Mouse (Mus musculus) CH12.LX (cell line): ENCODE results near the gene Wdpcp. TPM values are rescaled to one million over a fixed set of nuclear protein-coding genes. Genes with fewer than 3 reads are reported as not detected.
A peak's percentile ranks its signal among the peaks of the same experiment; 100 is the strongest.

Experiments used
- DNase-seq: peaks from one replicate; pipeline ENCODE4 v3.0.0-alpha.2; 2013; ENCODE audit errors: extremely low read depth
- H3K27ac ChIP-seq: 2 replicates; pipeline ENCODE4 v1.5.1; 2012; ENCODE audit warnings: low read depth, mild to moderate bottlenecking, control low read depth, moderate library complexity; ENCODE audit not compliant: insufficient read depth
- H3K27me3 ChIP-seq: replicated peaks from 2 replicates; pipeline ENCODE3; 2012; ENCODE audit warnings: inconsistent platforms
- H3K36me3 ChIP-seq, 2 experiments: replicated peaks in 1 of 2; 2 replicates each; pipeline versions ENCODE3 to v1.6.1; 2012; ENCODE audit warnings: inconsistent platforms in 1 of 2, low read length in 1 of 2, mild to moderate bottlenecking in 1 of 2, mixed read lengths in 1 of 2, moderate library complexity in 1 of 2; ENCODE audit not compliant: control insufficient read depth in 1 of 2, insufficient read depth in 1 of 2
- H3K4me1 ChIP-seq, 2 experiments: 2 replicates each; pipeline ENCODE4 v1.6.1; 2012; ENCODE audit warnings: inconsistent platforms in 1 of 2, moderate library complexity in 1 of 2; ENCODE audit not compliant: insufficient read depth in 2 of 2, control insufficient read depth in 1 of 2
- H3K4me2 ChIP-seq: 2 replicates; pipeline ENCODE4 v1.6.1; 2012; ENCODE audit warnings: low read depth, mild to moderate bottlenecking, control low read depth; ENCODE audit not compliant: poor library complexity, insufficient read depth, severe bottlenecking
- H3K4me3 ChIP-seq, 3 experiments: fragments of 150-350 bp in 1 of 3; sonication (generic) in 1 of 3; replicated peaks in 1 of 3; 2 replicates each; pipeline versions ENCODE3 to v1.5.1; 2011 to 2012; ENCODE audit warnings: low read depth in 2 of 3, low read length in 2 of 3, mild to moderate bottlenecking in 2 of 3, moderate library complexity in 2 of 3, control low read depth in 1 of 3, improper control_type of control experiment in 1 of 3, inconsistent platforms in 1 of 3, mixed read lengths in 1 of 3; ENCODE audit not compliant: poor library complexity in 1 of 3
- H3K79me2 ChIP-seq: replicated peaks from 2 replicates; pipeline ENCODE4 v1.6.1; 2012; ENCODE audit warnings: mild to moderate bottlenecking, moderate library complexity; ENCODE audit not compliant: control insufficient read depth, poor library complexity, insufficient read depth, severe bottlenecking; ENCODE audit errors: extremely low read depth
- H3K9ac ChIP-seq: 2 replicates; pipeline ENCODE4 v1.6.1; 2012; ENCODE audit warnings: low read depth, mild to moderate bottlenecking, control low read depth, moderate library complexity; ENCODE audit not compliant: insufficient read depth
- H3K9me3 ChIP-seq: replicated peaks from 2 replicates; pipeline ENCODE3; 2012; ENCODE audit warnings: low read length, inconsistent platforms, mixed read lengths
- BHLHE40 ChIP-seq: IDR thresholded peaks from 2 replicates; pipeline ENCODE4 v1.6.1; 2011; ENCODE audit warnings: mild to moderate bottlenecking, low read depth, low read length, improper control_type of control experiment
- CHD2 ChIP-seq: IDR thresholded peaks from 2 replicates; pipeline ENCODE4 v1.6.1; 2011; ENCODE audit warnings: low read length, improper control_type of control experiment
- ELF1 ChIP-seq: IDR thresholded peaks from 2 replicates; pipeline ENCODE4 v1.6.1; 2014; ENCODE audit warnings: low read depth, mild to moderate bottlenecking, inconsistent platforms, low read length, improper control_type of control experiment
- EP300 ChIP-seq: IDR thresholded peaks from 2 replicates; pipeline ENCODE4 v1.6.1; 2011; ENCODE audit warnings: low read length, improper control_type of control experiment
- ETS1 ChIP-seq: conservative IDR thresholded peaks from 2 replicates; pipeline ENCODE4 v1.6.1; 2012; ENCODE audit warnings: low read depth, mild to moderate bottlenecking, inconsistent platforms, low read length, improper control_type of control experiment, moderate library complexity
- GABPA ChIP-seq: IDR thresholded peaks from 2 replicates; pipeline ENCODE4 v1.6.1; 2012; ENCODE audit warnings: low read depth, low read length, improper control_type of control experiment, inconsistent platforms; ENCODE audit not compliant: insufficient replicate concordance
- HCFC1 ChIP-seq: IDR thresholded peaks from 2 replicates; pipeline ENCODE4 v1.6.1; 2012; ENCODE audit warnings: low read depth, mild to moderate bottlenecking, inconsistent platforms, low read length, improper control_type of control experiment
- IRF4 ChIP-seq: IDR thresholded peaks from 2 replicates; pipeline ENCODE4 v1.6.1; 2014; ENCODE audit warnings: low read depth, mild to moderate bottlenecking, inconsistent platforms, low read length, improper control_type of control experiment
- JUN ChIP-seq: IDR thresholded peaks from 2 replicates; pipeline ENCODE4 v1.6.1; 2011; ENCODE audit warnings: low read depth, mild to moderate bottlenecking, low read length, improper control_type of control experiment, moderate library complexity; ENCODE audit not compliant: insufficient read depth
- JUND ChIP-seq: conservative IDR thresholded peaks from 2 replicates; pipeline ENCODE4 v1.6.1; 2011; ENCODE audit warnings: low read depth, low read length, improper control_type of control experiment
- MAFK ChIP-seq: IDR thresholded peaks from 2 replicates; pipeline ENCODE4 v1.6.1; 2011; ENCODE audit warnings: low read length, improper control_type of control experiment; ENCODE audit not compliant: insufficient replicate concordance
- MAX ChIP-seq: IDR thresholded peaks from 2 replicates; pipeline ENCODE4 v1.6.1; 2011; ENCODE audit warnings: low read length, improper control_type of control experiment
- MAZ ChIP-seq: IDR thresholded peaks from 2 replicates; pipeline ENCODE4 v1.6.1; 2012; ENCODE audit warnings: low read depth, mild to moderate bottlenecking, inconsistent platforms, low read length, improper control_type of control experiment, moderate library complexity
- MEF2A ChIP-seq: IDR thresholded peaks from 2 replicates; pipeline ENCODE4 v1.6.1; 2014; ENCODE audit warnings: low read depth, mild to moderate bottlenecking, inconsistent platforms, low read length, improper control_type of control experiment, borderline replicate concordance
- MXI1 ChIP-seq: IDR thresholded peaks from 2 replicates; pipeline ENCODE4 v1.6.1; 2011; ENCODE audit warnings: mild to moderate bottlenecking, low read depth, low read length, improper control_type of control experiment
- MYC ChIP-seq: IDR thresholded peaks from 2 replicates; pipeline ENCODE4 v1.6.1; 2011; ENCODE audit warnings: low read depth, mild to moderate bottlenecking, improper control_type of control experiment, low read length
- POLR2A ChIP-seq: IDR thresholded peaks from 2 replicates; pipeline ENCODE4 v1.6.1; 2011; ENCODE audit warnings: low read depth, mild to moderate bottlenecking, improper control_type of control experiment, low read length
- POLR2AphosphoS2 ChIP-seq: IDR thresholded peaks from 2 replicates; pipeline ENCODE4 v1.6.1; 2011; ENCODE audit warnings: low read depth, low read length, improper control_type of control experiment
- RCOR1 ChIP-seq: conservative IDR thresholded peaks from 2 replicates; pipeline ENCODE4 v1.6.1; 2012; ENCODE audit warnings: low read depth, mild to moderate bottlenecking, inconsistent platforms, low read length, improper control_type of control experiment
- SIN3A ChIP-seq: IDR thresholded peaks from 2 replicates; pipeline ENCODE4 v1.6.1; 2012; ENCODE audit warnings: low read length, improper control_type of control experiment, inconsistent platforms
- TBP ChIP-seq: conservative IDR thresholded peaks from 2 replicates; pipeline ENCODE4 v1.6.1; 2011; ENCODE audit warnings: low read depth, low read length, improper control_type of control experiment
- TCF12 ChIP-seq: IDR thresholded peaks from 2 replicates; pipeline ENCODE4 v1.6.1; 2014; ENCODE audit warnings: low read depth, mild to moderate bottlenecking, inconsistent platforms, low read length, improper control_type of control experiment
- USF1 ChIP-seq: IDR thresholded peaks from 2 replicates; pipeline ENCODE4 v1.6.1; 2014; ENCODE audit warnings: low read depth, mild to moderate bottlenecking, inconsistent platforms, low read length, improper control_type of control experiment
- USF2 ChIP-seq: conservative IDR thresholded peaks from 2 replicates; pipeline ENCODE4 v1.6.1; 2011; ENCODE audit warnings: low read depth, low read length, improper control_type of control experiment
- ZC3H11A ChIP-seq: IDR thresholded peaks from 2 replicates; pipeline ENCODE4 v1.6.1; 2012; ENCODE audit warnings: low read depth, mild to moderate bottlenecking, inconsistent platforms, low read length, improper control_type of control experiment
- ZKSCAN1 ChIP-seq: IDR thresholded peaks from 2 replicates; pipeline ENCODE4 v1.6.1; 2012; ENCODE audit warnings: low read depth, inconsistent platforms, low read length, improper control_type of control experiment, borderline replicate concordance
- ZMIZ1 ChIP-seq: IDR thresholded peaks from 2 replicates; pipeline ENCODE4 v1.6.1; 2012; ENCODE audit warnings: low read depth, mild to moderate bottlenecking, inconsistent platforms, low read length, improper control_type of control experiment
- ZNF384 ChIP-seq: IDR thresholded peaks from 2 replicates; pipeline ENCODE4 v1.6.1; 2012; ENCODE audit warnings: low read depth, low read length, improper control_type of control experiment, inconsistent platforms
- dilution Hi-C: fragments of 300-500 bp; cut with MboI; formaldehyde crosslinking; loops from 2 replicates; pipeline ENCODE4 v1.14.3; 2020; ENCODE audit warnings: low sequenced_read_pairs; ENCODE audit not compliant: extremely low pct_unique_long_range_greater_than_20kb, extremely low pct_ligation_motif_present
- in situ Hi-C: fragments of 300-500 bp; cut with MboI; formaldehyde crosslinking; loops from 3 replicates; pipeline ENCODE4 v1.14.3; 2019; ENCODE audit warnings: low sequenced_read_pairs, low pct_ligation_motif_present, low pct_unique_long_range_greater_than_20kb, mixed read lengths
- polyA plus RNA-seq: library from polyadenylated mRNA; unstranded; fragments of >175 nt; gene quantifications from 2 replicates; pipeline ENCODE4 v1.2.1, GENCODE M21; 2012; ENCODE audit warnings: low read depth; ENCODE audit not compliant: insufficient read length
- total RNA-seq, 2 experiments: library from RNA; depleted of rRNA; stranded (reverse); fragments of 300-350 nt in 1 of 2; fragments of >200 nt in 1 of 2; gene quantifications; 2 replicates each; pipeline ENCODE4 v1.2.3; 2012 to 2014

The Wdpcp gene
- total and polyA plus RNA-seq, 3 experiments: 3.2 to 5.6 (median 4.8) TPM

DNA sequence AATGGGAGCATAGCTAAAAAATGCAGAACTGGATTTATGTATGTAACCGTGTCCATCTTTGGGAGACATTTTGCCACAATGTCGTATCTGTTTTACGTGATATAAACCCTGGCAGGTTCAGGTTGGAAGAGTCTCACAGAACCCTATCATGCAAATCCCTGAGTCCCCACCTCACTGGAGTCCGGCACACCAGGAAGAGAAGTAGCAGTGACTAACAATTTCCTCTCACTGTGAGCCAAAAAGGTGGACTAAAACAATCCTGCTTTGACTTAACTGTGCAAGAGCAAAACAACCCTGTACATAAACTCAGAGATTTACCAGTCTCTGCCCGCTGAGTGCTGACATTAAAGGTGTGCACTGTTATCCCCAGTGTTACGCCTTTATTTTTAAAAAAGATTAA, 5.1 kb upstream of the Wdpcp start (continued):
- no peak for TF ChIP-seq ZC3H11A
- TF ChIP-seq IRF4: peak; percentile 67; the same call in 1 of the 2 replicates
- TF ChIP-seq MXI1: no peak
- TF ChIP-seq JUN: peak; percentile 78
- 0 out of 2 replicates have a peak, but pooled peaks have one; percentile 35 for TF ChIP-seq TBP
- TF ChIP-seq USF2: no peak
- peak; percentile 68 for TF ChIP-seq ETS1
- TF ChIP-seq EP300: peak; percentile 81
- TF ChIP-seq, all 38 proteins: peak for 10

- H3K27ac ChIP-seq: no peak overlapping the region
- peak overlapping the region in 1 of 3 experiments; percentile 2 for H3K4me3 ChIP-seq
- in situ Hi-C loops (no loop called here), dilution Hi-C loops (no loop called here)
- H3K36me3 ChIP-seq: peaks cover 23 to 38% of the 10 kb centered on the region in 2 experiments
- peak overlapping the region; percentile 67 for H3K4me2 ChIP-seq
- peak; percentile 73 for TF ChIP-seq EP300
- TF ChIP-seq ZNF384: peak; percentile 88
- TF ChIP-seq JUN: peak; percentile 35; the same call in 1 of the 2 replicates
- TF ChIP-seq MAX: no peak
- TF ChIP-seq MEF2A: peak; percentile 90
- TF ChIP-seq JUND: peak; percentile 51; the same call in 1 of the 2 replicates
- TF ChIP-seq BHLHE40: no peak
- peak; percentile 82 for TF ChIP-seq ETS1
- peaks cover 31% of the 10 kb centered on the region for H3K79me2 ChIP-seq
- H3K9me3 ChIP-seq: no peaks in the 10 kb centered on the region
- no peaks in the 10 kb centered on the region for H3K27me3 ChIP-seq
- peak overlapping the region; percentile 27; the same call in 1 of the 2 replicates for H3K9ac ChIP-seq
- H3K4me1 ChIP-seq: peaks cover 0 to 65% of the 10 kb centered on the region in 2 experiments; a peak in 3 of 4 replicates
- no peak for DNase-seq
Observed at GRCm38 (mm10) chr11:21567733-21568132, 4.3 kb upstream of the Wdpcp start.

- in situ Hi-C loops (no loop called here), dilution Hi-C loops (no loop called here)
- peaks cover 2 to 70% of the 10 kb centered on the region in 2 experiments for H3K4me1 ChIP-seq
- H3K27ac ChIP-seq: peak overlapping the region; percentile 59
- H3K9me3 ChIP-seq: no peaks in the 10 kb centered on the region
- H3K4me3 ChIP-seq: peak overlapping the region; percentile 43 to 48 (median 45)
- H3K27me3 ChIP-seq: no peaks in the 10 kb centered on the region
- H3K4me2 ChIP-seq: peak overlapping the region; percentile 99
- H3K9ac ChIP-seq: peak overlapping the region; percentile 73
- no peak for DNase-seq
- H3K36me3 ChIP-seq: peaks cover 16 to 26% of the 10 kb centered on the region in 2 experiments
- peaks cover 31% of the 10 kb centered on the region for H3K79me2 ChIP-seq
- no peak; the same call in none of the 2 replicates for TF ChIP-seq ZNF384
- no peak for TF ChIP-seq MAFK
- TF ChIP-seq MXI1: peak; percentile 73; the same call in 1 of the 2 replicates
- TF ChIP-seq ETS1: no peak
- no peak for TF ChIP-seq GABPA
- peak; percentile 60; the same call in 1 of the 2 replicates for TF ChIP-seq MAX
- 0 out of 2 replicates have a peak, but pooled peaks have one; percentile 5 for TF ChIP-seq TBP
- TF ChIP-seq TCF12: no peak
- peak; percentile 54; the same call in 1 of the 2 replicates for TF ChIP-seq SIN3A
- TF ChIP-seq CHD2: no peak
- TF ChIP-seq ELF1: peak; percentile 55
- TF ChIP-seq POLR2A: no peak
- TF ChIP-seq USF1: no peak
- TF ChIP-seq POLR2AphosphoS2: no peak
- 0 out of 2 replicates have a peak, but pooled peaks have one; percentile 4 for TF ChIP-seq BHLHE40
- 0 out of 2 replicates have a peak, but pooled peaks have one; percentile 24 for TF ChIP-seq MYC
- no peak for TF ChIP-seq ZKSCAN1
- TF ChIP-seq MAZ: no peak
- TF ChIP-seq JUN: no peak
- TF ChIP-seq RCOR1: no peak
- TF ChIP-seq HCFC1: no peak
- no peak for TF ChIP-seq ZMIZ1
Observed at GRCm38 (mm10) chr11:21569002-21569401, 3.0 kb upstream of the Wdpcp start.
